Mouse (Mus musculus): ENCODE results near the gene Nav1.

Nav1 gene

GRCm38 (mm10) chr1:135617344-135617743 is 10.2 kb upstream of the Nav1 start:
- DNase-seq (ENCODE audit: extremely low read depth, low read depth, low spot score), result no peak

GRCm38 (mm10) chr1:135615715-135616641 is 8.9 kb upstream of the Nav1 start:
- no peak for DNase-seq (ENCODE audit: extremely low read depth, low read depth, low spot score)

GRCm38 (mm10) chr1:135609621-135610020 is 2.5 kb upstream of the Nav1 start:
- no peak for DNase-seq (ENCODE audit: extremely low read depth, low read depth, low spot score)

- DNase-seq (ENCODE audit: extremely low read depth, low read depth, low spot score), result no peak
Measured at GRCm38 (mm10) chr1:135606355-135607015, 610 bp downstream of the Nav1 start.

GRCm38 (mm10) chr1:135605530-135605929 is 1.6 kb downstream of the Nav1 start:
- DNase-seq (ENCODE audit: extremely low read depth, low read depth, low spot score), result no peak

GRCm38 (mm10) chr1:135604361-135605052 is 2.6 kb downstream of the Nav1 start:
- no peak for DNase-seq (ENCODE audit: extremely low read depth, low read depth, low spot score)

- DNase-seq (ENCODE audit: extremely low read depth, low read depth, low spot score), result no peak
Measured at GRCm38 (mm10) chr1:135603121-135603870, 3.8 kb downstream of the Nav1 start.

- no peak for DNase-seq (ENCODE audit: extremely low read depth, low read depth, low spot score)
Measured at GRCm38 (mm10) chr1:135600023-135601005, 6.8 kb downstream of the Nav1 start.

- DNase-seq (ENCODE audit: extremely low read depth, low read depth, low spot score), result no peak
Measured at GRCm38 (mm10) chr1:135598251-135598879, 8.7 kb downstream of the Nav1 start.

- no peak for DNase-seq (ENCODE audit: extremely low read depth, low read depth, low spot score)
Measured at GRCm38 (mm10) chr1:135594279-135594903, 12.7 kb downstream of the Nav1 start.

- peak; percentile 11 for DNase-seq (ENCODE audit: extremely low read depth, low read depth, low spot score)
Measured at GRCm38 (mm10) chr1:135593560-135594278, 13.4 kb downstream of the Nav1 start.

GRCm38 (mm10) chr1:135590776-135591175 is 16.3 kb downstream of the Nav1 start:
- DNase-seq (ENCODE audit: extremely low read depth, low read depth, low spot score), result no peak

- DNase-seq (ENCODE audit: extremely low read depth, low read depth, low spot score), result no peak
Measured at GRCm38 (mm10) chr1:135588973-135589372, 18.1 kb downstream of the Nav1 start.

GRCm38 (mm10) chr1:135586903-135587302 is 20.2 kb downstream of the Nav1 start:
- DNase-seq (ENCODE audit: extremely low read depth, low read depth, low spot score), result no peak

- no peak for DNase-seq (ENCODE audit: extremely low read depth, low read depth, low spot score)
Measured at GRCm38 (mm10) chr1:135585573-135585972, 21.5 kb downstream of the Nav1 start.

GRCm38 (mm10) chr1:135584587-135585541 is 22.2 kb downstream of the Nav1 start:
- DNase-seq (ENCODE audit: extremely low read depth, low read depth, low spot score), result no peak

All from fat pad, adult 2 months (tissue).